Mouse (Mus musculus) sigmoid colon, adult 10 weeks (tissue): Measurements from ENCODE around the gene 4930519G04Rik. TPM values are rescaled to one million over a fixed set of nuclear protein-coding genes. Genes with fewer than 3 reads are reported as not detected.

Experiments used
- polyA plus RNA-seq: library from polyadenylated mRNA; stranded (reverse); fragments of 350-450 nt; fragmentation: Illumina TruSeq; extraction: RNeasy Lipid Tissue Mini Kit (QIAGEN cat#74804); gene quantifications from one replicate; pipeline ENCODE4 v1.2.3, GENCODE M21; 2014; ENCODE audit warnings: low read depth, low replicate concordance

The 4930519G04Rik gene
- polyA plus RNA-seq: not detected

DNA sequence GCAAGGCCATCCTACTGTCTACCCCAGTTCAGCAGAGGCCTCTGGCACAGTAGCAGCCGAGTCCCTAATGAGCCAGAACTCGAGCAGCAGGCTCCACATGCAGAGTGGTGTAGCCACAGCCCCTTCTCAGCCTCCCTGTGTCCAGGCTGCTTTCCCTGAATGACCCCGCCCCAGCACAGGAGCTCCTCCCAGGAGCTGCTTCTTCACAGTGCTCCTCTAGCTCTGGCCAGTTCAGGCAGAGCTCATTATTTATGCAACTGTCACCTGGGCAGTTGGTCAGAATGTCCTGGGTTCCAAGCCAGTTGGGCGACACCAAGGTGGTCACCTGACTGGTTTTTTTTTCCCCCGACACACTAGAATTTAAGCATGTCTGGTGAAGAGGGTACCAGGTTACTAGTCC lies at the start of gene 4930519G04Rik:
Gene 4930519G04Rik, plus strand, starts transcription at position 301 of the 400 bp plus-strand sequence.

DNA sequence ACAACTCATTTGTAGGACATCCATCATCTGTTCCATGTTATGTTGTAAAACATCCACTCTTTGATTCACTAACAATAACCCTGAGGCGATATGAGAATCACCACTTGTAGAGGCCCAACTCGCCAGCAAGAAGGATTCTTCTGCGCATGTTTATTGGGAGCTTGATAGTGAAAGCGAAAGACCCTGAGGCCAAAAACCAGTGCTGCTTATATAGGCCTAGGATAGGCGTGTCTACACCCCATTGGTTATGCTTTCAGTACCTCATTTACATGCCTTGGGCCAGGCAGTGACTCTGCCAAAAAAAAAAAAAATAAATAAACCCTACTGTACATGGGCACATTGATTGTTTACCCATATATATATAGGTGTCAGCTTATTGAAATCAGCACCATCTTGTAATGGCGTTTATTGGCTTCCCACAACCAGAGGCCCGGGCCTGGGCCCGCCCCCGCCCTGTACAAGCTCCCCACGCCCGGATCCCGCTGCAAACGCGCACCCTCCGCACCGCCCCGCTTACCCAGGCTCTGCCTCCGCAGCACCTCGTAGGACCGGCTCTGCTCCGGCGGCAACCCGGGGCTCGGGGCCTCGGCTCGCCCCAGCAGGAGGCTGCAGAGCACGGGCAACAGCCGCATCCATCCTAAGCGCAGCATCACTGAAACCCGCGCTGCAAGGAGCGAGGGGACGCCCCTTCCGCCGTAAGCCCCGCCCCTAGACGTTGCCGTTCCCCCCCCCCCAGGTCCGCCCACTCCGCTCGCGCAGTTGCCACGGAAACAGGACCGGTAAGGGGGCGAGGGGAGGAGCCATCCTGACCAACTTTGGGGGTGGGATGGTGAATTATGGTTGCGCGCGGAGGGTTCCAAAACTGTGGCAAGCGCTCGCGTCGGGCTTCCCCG lies 30.4 kb upstream of the 4930519G04Rik start, which contains the start of gene 1500011B03Rik:
Gene 1500011B03Rik, minus strand, starts transcription at position 673 of the 893 bp plus-strand sequence.

DNA sequence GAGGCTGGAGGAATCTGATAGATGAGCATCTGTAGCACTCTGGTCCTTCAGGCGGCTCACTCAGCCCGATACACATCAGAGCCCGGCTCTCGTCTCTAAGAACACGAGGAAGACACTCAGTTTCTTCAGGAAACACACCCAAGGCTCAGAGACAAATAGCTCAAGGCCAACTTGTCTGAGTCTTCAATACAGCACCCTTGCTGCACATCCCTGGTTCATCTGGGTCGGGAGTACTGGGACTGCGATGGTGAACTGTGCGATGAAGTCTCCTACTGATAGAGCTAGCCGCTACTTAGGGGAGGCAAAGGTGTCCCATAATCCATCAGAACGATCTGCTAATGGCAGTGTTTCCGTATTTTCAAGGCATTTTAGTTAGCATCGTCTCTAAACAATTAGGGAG lies 5.1 kb downstream of the 4930519G04Rik start, which contains the start of gene Gm9936:
Gene Gm9936, minus strand, starts transcription at position 101 of the 400 bp plus-strand sequence.

GRCm38 (mm10) chr5:114896688-114897373 lies 43.4 kb downstream of the 4930519G04Rik start, which contains the start of gene Oasl2:
Oasl2 (plus strand) TSS chr5:114896936.

DNA sequence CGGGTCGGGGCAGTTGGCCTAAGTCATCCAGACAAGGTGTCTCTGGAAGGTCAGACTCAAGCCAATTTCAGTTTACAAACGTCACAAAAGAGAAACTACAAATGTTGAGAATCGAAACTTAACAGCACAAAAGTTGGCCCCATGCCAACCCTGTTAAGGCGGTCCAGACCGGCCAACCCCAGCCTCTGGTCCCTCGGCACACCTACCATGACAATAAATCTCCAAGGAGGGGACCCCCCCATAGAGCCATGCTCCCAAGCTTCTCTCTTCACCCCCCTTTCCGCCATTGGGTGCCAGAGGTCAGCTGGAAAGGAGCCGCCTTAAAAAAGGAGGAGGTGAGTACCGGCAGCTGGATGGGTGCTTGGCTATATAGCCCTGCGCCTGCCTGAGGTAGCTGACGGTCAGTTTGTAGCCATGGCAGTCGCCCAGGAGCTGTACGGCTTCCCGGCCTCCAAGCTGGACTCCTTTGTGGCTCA lies 69.6 kb downstream of the 4930519G04Rik start, which contains the start of gene Oasl1:
Gene Oasl1, plus strand, starts transcription at position 243 of the 476 bp plus-strand sequence.

Other genes starting within 250 kb of the 4930519G04Rik start
- not detected for gene Trpv4, start 195.2 kb upstream of the 4930519G04Rik start, polyA plus RNA-seq
- gene Gltp, start 162.7 kb upstream of the 4930519G04Rik start, polyA plus RNA-seq: 40.3 TPM
- gene Tchp, start 145.9 kb upstream of the 4930519G04Rik start, polyA plus RNA-seq: 1.9 TPM
- gene Ankrd13a, start 79.0 kb upstream of the 4930519G04Rik start, polyA plus RNA-seq: 102 TPM
- gene Git2, start 78.1 kb upstream of the 4930519G04Rik start, polyA plus RNA-seq: 17.1 TPM
- 28.1 TPM for gene 1500011B03Rik, start 30.2 kb upstream of the 4930519G04Rik start, polyA plus RNA-seq
- gene Gm9936, start 5.0 kb downstream of the 4930519G04Rik start, polyA plus RNA-seq: not detected
- 90.8 TPM for gene Oasl2, start 43.3 kb downstream of the 4930519G04Rik start, polyA plus RNA-seq
- 4.2 TPM for gene Oasl1, start 69.6 kb downstream of the 4930519G04Rik start, polyA plus RNA-seq
- gene 2210016L21Rik, start 88.5 kb downstream of the 4930519G04Rik start, polyA plus RNA-seq: 1.2 TPM
- gene Hnf1a, start 117.4 kb downstream of the 4930519G04Rik start, polyA plus RNA-seq: 0.13 TPM
- 70.9 TPM for gene Sppl3, start 157.5 kb downstream of the 4930519G04Rik start, polyA plus RNA-seq
- gene Gm10401, start 244.6 kb downstream of the 4930519G04Rik start, polyA plus RNA-seq: not detected